Mouse (Mus musculus): Measurements from ENCODE around the gene Twf2. TPM values are rescaled to one million over a fixed set of nuclear protein-coding genes. Genes with fewer than 3 reads are reported as not detected.
A peak's percentile ranks its signal among the peaks of the same experiment; 100 is the strongest.

The Twf2 gene
- polyA plus RNA-seq, 1 experiment = 176 TPM

GRCm38 (mm10) chr9:106192024-106192423 is 10.9 kb upstream of the Twf2 start:
- no peak for DNase-seq
- Histone ChIP-seq H3K4me1 (replicated peaks; ENCODE audit: control insufficient read depth, insufficient read depth, low read length) (peaks cover 8% of the 10 kb centered on the region), H3K27me3 (ENCODE audit: control insufficient read depth, insufficient read depth, low read length) (no peaks in the 10 kb centered on the region), H3K27ac (ENCODE audit: control insufficient read depth, insufficient read depth, low read length) (no peak overlapping the region), H3K36me3 (ENCODE audit: control insufficient read depth, insufficient read depth, low read length) (peaks cover 50% of the 10 kb centered on the region), H3K4me3 (ENCODE audit: control insufficient read depth, insufficient read depth, low read length) (no peak overlapping the region)
- no peak for TF ChIP-seq POLR2A (IDR thresholded peaks at IDR 0.05; ENCODE audit: control insufficient read depth, extremely low read depth, insufficient read depth, low read length, poor library complexity)
- TF ChIP-seq CTCF (IDR thresholded peaks at IDR 0.05; ENCODE audit: borderline replicate concordance, control insufficient read depth, extremely low read depth, insufficient read depth, low read length, poor library complexity) = no peak
- 96% methylated on average over 8 of the region's 8 CpGs for WGBS

GRCm38 (mm10) chr9:106192998-106193397 is 9.9 kb upstream of the Twf2 start:
- peaks cover 40% of the 10 kb centered on the region for H3K36me3 ChIP-seq (ENCODE audit: control insufficient read depth, insufficient read depth, low read length)
- peak overlapping the region; percentile 51; the same call in 1 of the 2 replicates for H3K27ac ChIP-seq (ENCODE audit: control insufficient read depth, insufficient read depth, low read length)
- TF ChIP-seq CTCF (IDR thresholded peaks at IDR 0.05; ENCODE audit: borderline replicate concordance, control insufficient read depth, extremely low read depth, insufficient read depth, low read length, poor library complexity) (no peak), POLR2A (IDR thresholded peaks at IDR 0.05; ENCODE audit: control insufficient read depth, extremely low read depth, insufficient read depth, low read length, poor library complexity) (no peak)
- no peaks in the 10 kb centered on the region for H3K27me3 ChIP-seq (ENCODE audit: control insufficient read depth, insufficient read depth, low read length)
- peaks cover 16% of the 10 kb centered on the region for H3K4me1 ChIP-seq (replicated peaks; ENCODE audit: control insufficient read depth, insufficient read depth, low read length)
- no peak overlapping the region for H3K4me3 ChIP-seq (ENCODE audit: control insufficient read depth, insufficient read depth, low read length)
- 14% methylated on average over 1 of the region's 1 CpGs for WGBS
- DNase-seq = no peak

DNA sequence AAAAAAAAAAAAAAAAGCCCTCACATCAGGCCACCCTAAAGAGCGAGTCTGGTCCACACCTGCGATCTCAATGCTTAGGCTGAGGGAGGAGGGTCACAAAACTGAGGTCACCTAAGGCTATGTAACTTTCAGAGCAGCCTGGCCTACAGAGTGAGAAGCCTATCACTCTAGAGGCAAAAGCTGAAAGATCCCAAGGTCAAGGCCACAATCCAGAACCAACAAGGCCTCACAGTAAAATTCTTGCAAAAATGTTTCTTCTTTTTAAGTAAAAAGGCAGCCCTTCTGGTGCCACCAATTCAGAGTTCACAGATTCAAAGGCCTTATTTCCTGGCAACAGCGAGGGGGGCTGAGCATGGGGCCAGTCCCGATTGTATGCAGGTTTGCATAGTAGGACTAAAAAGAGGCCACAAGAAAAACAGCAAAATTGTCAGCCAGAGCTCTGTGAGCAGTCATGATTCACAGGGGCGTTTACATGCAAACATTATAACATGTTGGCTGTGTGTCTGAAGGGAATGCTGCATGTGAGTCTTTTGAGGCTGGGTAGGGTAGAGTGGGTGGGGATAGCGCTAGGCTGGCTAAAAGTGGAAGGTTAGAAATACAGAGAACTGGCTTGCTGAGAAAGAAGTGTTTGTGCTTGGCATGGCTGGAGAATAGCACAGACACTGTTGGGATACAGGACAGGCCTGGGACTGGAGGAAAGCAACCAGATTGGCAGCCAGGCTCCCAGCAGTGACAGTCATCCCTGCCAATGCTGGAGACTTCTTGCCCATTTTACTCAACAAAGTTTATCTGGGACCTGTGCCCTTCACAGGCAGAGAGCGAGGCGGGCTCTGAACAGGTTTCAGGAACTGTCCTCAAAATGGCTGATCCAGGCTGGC is 8.7 kb upstream of the Twf2 start:
- peak overlapping the region; percentile 7; the same call in 1 of the 2 replicates for H3K27ac ChIP-seq (ENCODE audit: control insufficient read depth, insufficient read depth, low read length)

DNA sequence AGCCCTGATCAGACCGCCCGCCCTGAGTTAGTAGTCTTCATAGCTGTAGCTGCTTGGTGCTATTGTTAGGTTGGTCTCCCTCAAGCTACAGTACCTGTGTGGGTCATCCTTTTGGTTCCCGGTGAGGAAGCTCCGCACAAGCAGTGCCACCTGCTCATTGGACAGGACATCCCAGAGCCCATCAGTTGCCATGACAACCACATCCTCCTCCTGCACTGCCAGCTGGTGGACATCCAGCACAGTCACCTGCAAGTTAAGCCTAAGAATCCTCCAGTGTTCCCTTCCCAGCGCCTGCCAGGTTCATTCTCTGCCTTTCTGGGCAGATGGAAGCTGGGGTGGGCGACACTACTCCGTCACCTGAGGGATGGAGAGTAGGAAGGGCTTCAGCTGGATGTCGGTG is 7.2 kb upstream of the Twf2 start:
- no peak overlapping the region for H3K27ac ChIP-seq (ENCODE audit: control insufficient read depth, insufficient read depth, low read length)
- no peaks in the 10 kb centered on the region for H3K27me3 ChIP-seq (ENCODE audit: control insufficient read depth, insufficient read depth, low read length)
- TF ChIP-seq POLR2A (IDR thresholded peaks at IDR 0.05; ENCODE audit: control insufficient read depth, extremely low read depth, insufficient read depth, low read length, poor library complexity) = no peak
- TF ChIP-seq CTCF (IDR thresholded peaks at IDR 0.05; ENCODE audit: borderline replicate concordance, control insufficient read depth, extremely low read depth, insufficient read depth, low read length, poor library complexity) = no peak
- DNase-seq = no peak
- H3K36me3 ChIP-seq (ENCODE audit: control insufficient read depth, insufficient read depth, low read length) = peaks cover 13% of the 10 kb centered on the region
- H3K4me3 ChIP-seq (ENCODE audit: control insufficient read depth, insufficient read depth, low read length) = no peak overlapping the region
- peaks cover 28% of the 10 kb centered on the region for H3K4me1 ChIP-seq (replicated peaks; ENCODE audit: control insufficient read depth, insufficient read depth, low read length)
- WGBS = 97% methylated on average over 8 of the region's 8 CpGs

More for the DNA sequence above, 8.7 kb upstream of the Twf2 start:
- TF ChIP-seq POLR2A (IDR thresholded peaks at IDR 0.05; ENCODE audit: control insufficient read depth, extremely low read depth, insufficient read depth, low read length, poor library complexity) (no peak), CTCF (IDR thresholded peaks at IDR 0.05; ENCODE audit: borderline replicate concordance, control insufficient read depth, extremely low read depth, insufficient read depth, low read length, poor library complexity) (no peak)
- peaks cover 22% of the 10 kb centered on the region for H3K4me1 ChIP-seq (replicated peaks; ENCODE audit: control insufficient read depth, insufficient read depth, low read length)
- H3K27me3 ChIP-seq (ENCODE audit: control insufficient read depth, insufficient read depth, low read length) = no peaks in the 10 kb centered on the region
- WGBS = 89% methylated on average over 8 of the region's 8 CpGs
- no peak for DNase-seq
- H3K36me3 ChIP-seq (ENCODE audit: control insufficient read depth, insufficient read depth, low read length) = peaks cover 28% of the 10 kb centered on the region
- no peak overlapping the region for H3K4me3 ChIP-seq (ENCODE audit: control insufficient read depth, insufficient read depth, low read length)

DNA sequence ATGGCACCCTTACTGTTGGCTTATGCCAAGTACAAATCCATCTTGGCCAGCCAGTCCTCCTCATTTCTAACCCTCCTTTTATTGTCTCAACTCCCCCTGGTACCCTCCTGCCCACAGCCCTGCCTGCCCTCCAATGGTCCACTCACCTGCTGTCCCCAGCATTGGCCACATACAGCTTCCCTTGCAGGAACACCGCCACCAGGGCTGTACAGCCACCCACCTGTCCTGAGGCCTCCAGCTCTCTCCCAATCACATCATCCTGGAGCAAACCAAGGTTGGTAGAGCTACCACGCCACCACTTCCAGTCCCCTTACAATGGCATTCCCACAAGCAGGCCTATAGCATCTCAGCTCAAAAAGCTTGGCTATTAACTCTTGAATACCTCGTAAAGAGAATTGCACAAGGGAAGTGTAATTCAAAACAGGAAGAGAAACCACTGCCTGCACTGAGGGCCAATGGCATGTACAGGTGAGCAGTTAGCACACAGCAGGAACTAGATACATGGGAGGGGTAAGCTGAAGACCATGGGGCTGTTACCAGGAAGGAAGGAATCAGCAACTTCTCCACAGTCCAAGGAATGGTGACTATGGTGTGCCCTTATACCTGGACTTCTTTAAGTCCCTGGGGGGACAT is 5.7 kb upstream of the Twf2 start:
- H3K4me3 ChIP-seq (ENCODE audit: control insufficient read depth, insufficient read depth, low read length) = no peak overlapping the region
- H3K27me3 ChIP-seq (ENCODE audit: control insufficient read depth, insufficient read depth, low read length) = no peaks in the 10 kb centered on the region
- TF ChIP-seq CTCF (IDR thresholded peaks at IDR 0.05; ENCODE audit: borderline replicate concordance, control insufficient read depth, extremely low read depth, insufficient read depth, low read length, poor library complexity) = no peak
- no peak for TF ChIP-seq POLR2A (IDR thresholded peaks at IDR 0.05; ENCODE audit: control insufficient read depth, extremely low read depth, insufficient read depth, low read length, poor library complexity)
- DNase-seq = no peak
- 78% methylated on average over 3 of the region's 3 CpGs for WGBS
- H3K36me3 ChIP-seq (ENCODE audit: control insufficient read depth, insufficient read depth, low read length) = no peaks in the 10 kb centered on the region; the same call in 1 of the 2 replicates
- no peak overlapping the region for H3K27ac ChIP-seq (ENCODE audit: control insufficient read depth, insufficient read depth, low read length)
- H3K4me1 ChIP-seq (replicated peaks; ENCODE audit: control insufficient read depth, insufficient read depth, low read length) = peaks cover 28% of the 10 kb centered on the region

DNA sequence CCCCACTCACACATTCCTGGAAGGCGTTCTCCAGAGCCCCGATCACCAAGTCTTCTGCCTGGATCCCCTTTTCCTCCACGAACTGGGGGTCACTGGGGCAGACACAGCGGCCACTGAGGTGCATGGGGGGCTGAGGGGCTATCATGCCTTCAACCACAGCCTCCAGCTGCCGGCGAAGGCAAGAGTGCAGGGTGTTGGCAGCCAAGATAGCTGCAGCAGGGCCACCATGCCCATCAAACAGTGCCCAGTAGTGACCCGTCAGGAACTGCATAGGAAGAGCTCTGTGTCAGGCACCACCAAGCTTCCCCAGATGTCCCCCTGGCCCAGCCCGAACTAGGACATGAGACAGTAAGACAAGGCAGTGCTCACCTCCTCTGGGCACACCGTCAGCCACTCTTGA is 5.2 kb upstream of the Twf2 start:
- 95% methylated on average over 9 of the region's 9 CpGs for WGBS
- Histone ChIP-seq H3K27ac (ENCODE audit: control insufficient read depth, insufficient read depth, low read length) (no peak overlapping the region), H3K4me3 (ENCODE audit: control insufficient read depth, insufficient read depth, low read length) (no peak overlapping the region), H3K36me3 (ENCODE audit: control insufficient read depth, insufficient read depth, low read length) (no peaks in the 10 kb centered on the region), H3K27me3 (ENCODE audit: control insufficient read depth, insufficient read depth, low read length) (no peaks in the 10 kb centered on the region), H3K4me1 (replicated peaks; ENCODE audit: control insufficient read depth, insufficient read depth, low read length) (peaks cover 31% of the 10 kb centered on the region)
- TF ChIP-seq CTCF (IDR thresholded peaks at IDR 0.05; ENCODE audit: borderline replicate concordance, control insufficient read depth, extremely low read depth, insufficient read depth, low read length, poor library complexity) (no peak), POLR2A (IDR thresholded peaks at IDR 0.05; ENCODE audit: control insufficient read depth, extremely low read depth, insufficient read depth, low read length, poor library complexity) (no peak)
- no peak for DNase-seq

All from thymus, adult 2 months (tissue).